Mouse (Mus musculus) myocyte (in vitro differentiated cells): ENCODE measurements at regions not wholly inside any gene's neighbourhood (a gene's known extent, or its start where the extent isn't known, plus 50 kb on each side); places are given as distances from the start of the nearest gene placed in this dataset.

Experiments used
- CEBPB ChIP-seq: IDR thresholded peaks from 2 replicates; pipeline ENCODE4 v1.6.1; 2011; ENCODE audit warnings: mild to moderate bottlenecking, moderate library complexity; ENCODE audit not compliant: poor library complexity, insufficient read depth, severe bottlenecking
- MAX ChIP-seq: IDR thresholded peaks from one replicate; pipeline ENCODE4 v1.6.1; 2011; ENCODE audit warnings: low read depth, mild to moderate bottlenecking, control low read depth
- MYOG ChIP-seq, 3 experiments: IDR thresholded peaks; one replicate each; pipeline ENCODE4 v1.6.1; 2011; ENCODE audit warnings: control low read depth in 2 of 3, low read depth in 2 of 3, mild to moderate bottlenecking in 2 of 3; ENCODE audit not compliant: insufficient read length in 2 of 3, control insufficient read depth in 1 of 3, insufficient read depth in 1 of 3
- POLR2A ChIP-seq: IDR thresholded peaks from one replicate; pipeline ENCODE4 v1.6.1; 2011; ENCODE audit warnings: low read depth, mild to moderate bottlenecking, control low read depth, moderate library complexity; ENCODE audit not compliant: insufficient read length
- POLR2AphosphoS2 ChIP-seq: IDR thresholded peaks from one replicate; pipeline ENCODE4 v1.6.1; 2011; ENCODE audit warnings: low read depth, control low read depth; ENCODE audit not compliant: insufficient read length
- REST ChIP-seq: IDR thresholded peaks from one replicate; pipeline ENCODE4 v1.6.1; 2011; ENCODE audit warnings: mild to moderate bottlenecking, control low read depth, moderate library complexity; ENCODE audit not compliant: insufficient read depth, insufficient read length
- TCF12 ChIP-seq: IDR thresholded peaks from one replicate; pipeline ENCODE4 v1.6.1; 2011; ENCODE audit warnings: mild to moderate bottlenecking, control low read depth; ENCODE audit not compliant: poor library complexity, insufficient read depth, severe bottlenecking
- TCF3 ChIP-seq: IDR thresholded peaks from one replicate; pipeline ENCODE4 v1.6.1; 2011; ENCODE audit warnings: low read depth, control low read depth; ENCODE audit not compliant: insufficient read length
- USF1 ChIP-seq: IDR thresholded peaks from one replicate; pipeline ENCODE4 v1.6.1; 2011; ENCODE audit warnings: low read depth, mild to moderate bottlenecking, control low read depth, moderate library complexity

- no peak for TF ChIP-seq POLR2A
- no peak for TF ChIP-seq TCF12
- no peak for TF ChIP-seq POLR2AphosphoS2
- TF ChIP-seq MAX: no peak
- TF ChIP-seq USF1: no peak
- TF ChIP-seq TCF3: no peak
- TF ChIP-seq CEBPB: no peak
- no peak for TF ChIP-seq REST
- TF ChIP-seq MYOG (IDR thresholded peaks at IDR 0.05; ENCODE audit: control insufficient read depth in 1 of 3, insufficient read depth in 1 of 3, insufficient read length in 2 of 3, low read depth in 2 of 3): no peak
Measured at GRCm38 (mm10) chr5:118327961-118328712, 83.1 kb downstream of the 2410131K14Rik start.
